Mouse (Mus musculus) stomach, postnatal 0 days (tissue): ENCODE data around the gene Grik1.

Experiments
- CTCF ChIP-seq: IDR thresholded peaks from 2 replicates; pipeline ENCODE4 v1.5.1; 2016; ENCODE audit warnings: antibody characterized with exemption, low read depth, mild to moderate bottlenecking, moderate library complexity
- EP300 ChIP-seq: optimal IDR thresholded peaks from 2 replicates; pipeline ENCODE3; 2016; ENCODE audit warnings: antibody characterized with exemption

GRCm38 (mm10) chr16:88247586-88247985, 42.5 kb downstream of the Grik1 start:
- no peak for TF ChIP-seq CTCF
- TF ChIP-seq EP300, result no peak
